Mouse (Mus musculus): Measurements from ENCODE around the gene Olfr358. TPM values are rescaled to one million over a fixed set of nuclear protein-coding genes. Genes with fewer than 3 reads are reported as not detected.

The Olfr358 gene
- not detected for polyA plus RNA-seq (2014; fragmentation: Illumina TruSeq; extraction: RNeasy Lipid Tissue Mini Kit (QIAGEN cat#74804); ENCODE audit: low read depth, low replicate concordance)

GRCm38 (mm10) chr2:37009235-37009634 lies at the start of gene Olfr358:
Gene Olfr358 (minus strand): TSS chr2:37009335.

GRCm38 (mm10) chr2:36993527-36993926 lies 15.6 kb downstream of the Olfr358 start, which contains the start of gene Olfr357:
Gene Olfr357 (plus strand): TSS chr2:36993827.

Other genes starting within 250 kb of the Olfr358 start
- not detected for gene Olfr348, start 225.1 kb downstream of the Olfr358 start, polyA plus RNA-seq (2014; fragmentation: Illumina TruSeq; extraction: RNeasy Lipid Tissue Mini Kit (QIAGEN cat#74804); ENCODE audit: low read depth, low replicate concordance)
- not detected for gene Olfr50, start 218.8 kb downstream of the Olfr358 start, polyA plus RNA-seq (2014; fragmentation: Illumina TruSeq; extraction: RNeasy Lipid Tissue Mini Kit (QIAGEN cat#74804); ENCODE audit: low read depth, low replicate concordance)
- gene Olfr3, start 192.3 kb downstream of the Olfr358 start, polyA plus RNA-seq (2014; fragmentation: Illumina TruSeq; extraction: RNeasy Lipid Tissue Mini Kit (QIAGEN cat#74804); ENCODE audit: low read depth, low replicate concordance) = not detected
- not detected for gene Olfr350, start 163.0 kb downstream of the Olfr358 start, polyA plus RNA-seq (2014; fragmentation: Illumina TruSeq; extraction: RNeasy Lipid Tissue Mini Kit (QIAGEN cat#74804); ENCODE audit: low read depth, low replicate concordance)
- not detected for gene Olfr351, start 146.7 kb downstream of the Olfr358 start, polyA plus RNA-seq (2014; fragmentation: Illumina TruSeq; extraction: RNeasy Lipid Tissue Mini Kit (QIAGEN cat#74804); ENCODE audit: low read depth, low replicate concordance)
- gene Olfr352, start 140.9 kb downstream of the Olfr358 start, polyA plus RNA-seq (2014; fragmentation: Illumina TruSeq; extraction: RNeasy Lipid Tissue Mini Kit (QIAGEN cat#74804); ENCODE audit: low read depth, low replicate concordance) = not detected
- not detected for gene Olfr353, start 116.4 kb downstream of the Olfr358 start, polyA plus RNA-seq (2014; fragmentation: Illumina TruSeq; extraction: RNeasy Lipid Tissue Mini Kit (QIAGEN cat#74804); ENCODE audit: low read depth, low replicate concordance)
- gene Olfr354, start 103.7 kb downstream of the Olfr358 start, polyA plus RNA-seq (2014; fragmentation: Illumina TruSeq; extraction: RNeasy Lipid Tissue Mini Kit (QIAGEN cat#74804); ENCODE audit: low read depth, low replicate concordance) = not detected
- not detected for gene Olfr355, start 80.4 kb downstream of the Olfr358 start, polyA plus RNA-seq (2014; fragmentation: Illumina TruSeq; extraction: RNeasy Lipid Tissue Mini Kit (QIAGEN cat#74804); ENCODE audit: low read depth, low replicate concordance)
- gene Olfr356, start 72.2 kb downstream of the Olfr358 start, polyA plus RNA-seq (2014; fragmentation: Illumina TruSeq; extraction: RNeasy Lipid Tissue Mini Kit (QIAGEN cat#74804); ENCODE audit: low read depth, low replicate concordance) = not detected
- not detected for gene Olfr357, start 15.5 kb downstream of the Olfr358 start, polyA plus RNA-seq (2014; fragmentation: Illumina TruSeq; extraction: RNeasy Lipid Tissue Mini Kit (QIAGEN cat#74804); ENCODE audit: low read depth, low replicate concordance)
- not detected for gene Olfr360, start 56.4 kb upstream of the Olfr358 start, polyA plus RNA-seq (2014; fragmentation: Illumina TruSeq; extraction: RNeasy Lipid Tissue Mini Kit (QIAGEN cat#74804); ENCODE audit: low read depth, low replicate concordance)
- gene Olfr361, start 80.0 kb upstream of the Olfr358 start, polyA plus RNA-seq (2014; fragmentation: Illumina TruSeq; extraction: RNeasy Lipid Tissue Mini Kit (QIAGEN cat#74804); ENCODE audit: low read depth, low replicate concordance) = not detected
- not detected for gene Olfr362, start 108.6 kb upstream of the Olfr358 start, polyA plus RNA-seq (2014; fragmentation: Illumina TruSeq; extraction: RNeasy Lipid Tissue Mini Kit (QIAGEN cat#74804); ENCODE audit: low read depth, low replicate concordance)
- gene Olfr364-ps1, start 130.0 kb upstream of the Olfr358 start, polyA plus RNA-seq (2014; fragmentation: Illumina TruSeq; extraction: RNeasy Lipid Tissue Mini Kit (QIAGEN cat#74804); ENCODE audit: low read depth, low replicate concordance) = not detected
- gene Olfr365, start 178.9 kb upstream of the Olfr358 start, polyA plus RNA-seq (2014; fragmentation: Illumina TruSeq; extraction: RNeasy Lipid Tissue Mini Kit (QIAGEN cat#74804); ENCODE audit: low read depth, low replicate concordance) = not detected
- not detected for gene Olfr366, start 202.2 kb upstream of the Olfr358 start, polyA plus RNA-seq (2014; fragmentation: Illumina TruSeq; extraction: RNeasy Lipid Tissue Mini Kit (QIAGEN cat#74804); ENCODE audit: low read depth, low replicate concordance)